Mouse (Mus musculus): ENCODE results near the gene Tmem59l. TPM values are rescaled to one million over a fixed set of nuclear protein-coding genes. Genes with fewer than 3 reads are reported as not detected.
"Not testable (repeated sequence)": the region's sequence is repeated elsewhere in the genome, so short reads cannot be mapped to it uniquely, and the experiment has no call there.

Gene Tmem59l
- polyA plus RNA-seq, 1 experiment from 2014 or later, result 4.2 TPM

DNA sequence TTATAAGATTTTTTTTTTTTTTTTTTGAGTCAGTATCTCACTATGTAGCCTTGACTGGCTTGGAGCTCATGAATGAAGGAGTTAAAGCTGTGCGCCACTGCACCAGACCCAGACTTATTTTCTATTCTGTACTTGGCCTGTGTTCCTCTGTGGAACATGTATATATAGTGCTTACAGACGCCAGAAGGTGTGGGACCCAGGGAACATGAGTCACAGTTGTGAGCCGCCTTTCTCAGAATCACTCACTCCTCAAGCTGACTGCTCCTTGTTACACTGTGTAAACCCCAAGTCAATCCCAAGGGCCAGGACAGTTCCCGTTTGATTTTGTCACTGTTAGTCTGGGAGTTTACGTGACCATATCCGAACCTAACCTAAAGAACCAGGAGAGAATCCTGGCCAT is 31.9 kb upstream of the Tmem59l start:
- H3K9ac ChIP-seq, result no peak overlapping the region
- H3K4me3 ChIP-seq (replicated peaks), result no peak overlapping the region
- ATAC-seq, result no peak
- 91% methylated on average over 6 of the region's 6 CpGs for WGBS
- H3K27ac ChIP-seq, result no peak overlapping the region
- H3K9me3 ChIP-seq, result no peaks in the 10 kb centered on the region
- no peak overlapping the region for H3K4me2 ChIP-seq (replicated peaks)
- peaks cover 8% of the 10 kb centered on the region; the same call in 1 of the 2 replicates for H3K4me1 ChIP-seq (replicated peaks)
- H3K27me3 ChIP-seq (replicated peaks), result no peaks in the 10 kb centered on the region
- H3K36me3 ChIP-seq, result peaks cover 6% of the 10 kb centered on the region; the same call in 1 of the 2 replicates

DNA sequence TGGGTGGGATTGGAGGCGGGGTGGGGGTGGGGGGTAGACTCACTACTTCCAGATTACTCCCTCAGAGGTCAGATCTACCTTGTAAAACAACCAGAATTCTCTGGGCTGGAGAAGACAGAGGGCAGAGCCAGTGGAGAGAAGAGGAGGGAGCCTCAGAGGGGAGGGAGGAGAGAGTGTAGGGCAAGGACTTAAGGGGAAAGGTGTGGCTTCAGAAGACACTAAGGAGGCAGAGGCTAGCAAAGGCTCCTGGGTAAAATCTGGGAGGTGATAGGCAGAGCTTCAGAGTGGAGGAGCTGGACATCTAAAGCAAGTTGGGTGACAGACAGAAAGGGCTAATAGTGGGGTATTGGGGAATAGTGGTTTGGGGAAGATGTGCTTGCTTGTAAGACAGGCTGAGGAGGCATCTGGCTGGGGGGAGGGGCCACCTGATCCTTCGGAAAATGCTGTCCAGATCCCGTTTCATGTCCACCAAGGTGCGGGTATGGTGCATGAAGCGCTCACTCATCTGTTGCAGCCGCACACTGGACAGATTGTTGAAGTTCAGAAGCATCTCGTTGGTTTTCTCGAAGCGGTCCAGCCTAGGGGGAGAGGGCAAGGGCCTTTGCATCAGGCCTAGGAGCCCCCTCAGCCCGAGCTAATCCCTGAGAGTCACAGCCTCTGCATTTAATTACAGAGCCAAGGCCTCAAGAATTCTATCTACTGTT is 30.9 kb upstream of the Tmem59l start:
- H3K36me3 ChIP-seq, result peaks cover 13% of the 10 kb centered on the region; the same call in 1 of the 2 replicates
- 76% methylated on average over 10 of the region's 10 CpGs for WGBS
- no peak overlapping the region for H3K4me2 ChIP-seq (replicated peaks)
- no peak overlapping the region for H3K4me3 ChIP-seq (replicated peaks)
- peaks cover 10% of the 10 kb centered on the region; the same call in 1 of the 2 replicates for H3K4me1 ChIP-seq (replicated peaks)
- no peak for ATAC-seq
- H3K27me3 ChIP-seq (replicated peaks), result no peaks in the 10 kb centered on the region
- no peak overlapping the region for H3K27ac ChIP-seq
- no peaks in the 10 kb centered on the region for H3K9me3 ChIP-seq
- no peak overlapping the region for H3K9ac ChIP-seq

DNA sequence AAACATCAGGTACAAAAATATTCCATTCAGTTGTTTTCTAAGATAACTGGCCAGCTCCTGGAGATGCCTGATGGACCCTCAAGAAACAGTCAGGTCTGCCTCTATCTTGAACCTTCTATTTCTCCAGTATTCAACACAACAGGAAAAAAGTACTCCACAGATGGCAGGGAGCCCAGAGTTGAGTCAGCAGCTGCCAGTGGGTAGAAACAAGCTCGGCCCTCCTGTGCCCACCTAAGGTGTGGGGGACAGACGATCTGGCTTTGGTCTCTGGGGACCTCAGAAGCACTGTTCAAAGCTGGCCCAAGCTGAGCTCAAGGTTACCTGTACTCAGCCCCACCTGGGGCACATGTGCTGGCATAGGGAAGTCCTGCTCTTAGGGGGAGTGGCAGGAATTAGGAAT is 26.3 kb upstream of the Tmem59l start:
- no peak overlapping the region for H3K27ac ChIP-seq
- 56% methylated on average over 2 of the region's 2 CpGs for WGBS
- H3K9me3 ChIP-seq, result no peaks in the 10 kb centered on the region
- H3K27me3 ChIP-seq (replicated peaks), result no peaks in the 10 kb centered on the region
- no peak overlapping the region for H3K4me2 ChIP-seq (replicated peaks)
- no peak overlapping the region for H3K9ac ChIP-seq
- peaks cover 21% of the 10 kb centered on the region for H3K4me1 ChIP-seq (replicated peaks)
- H3K4me3 ChIP-seq (replicated peaks), result no peak overlapping the region
- H3K36me3 ChIP-seq, result peaks cover 17% of the 10 kb centered on the region; the same call in 1 of the 2 replicates
- no peak for ATAC-seq

DNA sequence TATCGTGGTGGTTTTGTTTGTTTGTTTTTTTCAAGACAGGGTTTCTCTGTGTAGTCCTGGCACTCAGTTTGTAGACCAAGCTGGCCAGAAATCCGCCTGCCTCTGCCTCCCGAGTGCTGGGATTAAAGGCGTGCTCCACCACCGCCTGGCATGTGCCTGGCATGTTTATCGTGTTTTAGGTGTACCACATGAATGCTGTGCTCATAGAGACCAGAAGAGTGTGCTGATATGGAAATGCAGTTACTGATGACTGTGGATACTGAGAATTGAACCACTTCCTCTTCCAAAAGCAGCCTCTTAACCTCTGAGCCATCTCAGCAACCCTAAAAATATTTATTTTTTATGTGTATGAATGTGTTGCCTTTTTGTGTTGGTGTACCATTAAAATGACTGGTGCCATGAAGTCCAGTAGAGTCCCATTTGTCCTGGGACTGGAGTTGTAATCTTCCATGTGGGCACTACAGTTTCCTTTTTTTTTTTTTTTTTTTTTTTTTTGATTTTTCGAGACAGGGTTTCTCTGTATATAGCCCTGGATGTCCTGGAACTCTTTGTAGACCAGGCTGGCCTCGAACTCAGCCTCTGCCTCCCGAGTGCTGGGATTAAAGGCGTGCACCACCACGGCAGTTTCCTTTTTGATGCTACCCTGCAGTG is 25.2 kb upstream of the Tmem59l start:
- no peaks in the 10 kb centered on the region for H3K27me3 ChIP-seq (replicated peaks)
- H3K4me1 ChIP-seq (replicated peaks), result peaks cover 26% of the 10 kb centered on the region
- peaks cover 24% of the 10 kb centered on the region for H3K36me3 ChIP-seq
- no peaks in the 10 kb centered on the region for H3K9me3 ChIP-seq
- no peak overlapping the region for H3K4me2 ChIP-seq (replicated peaks)
- no peak overlapping the region for H3K9ac ChIP-seq
- no peak overlapping the region for H3K4me3 ChIP-seq (replicated peaks)
- ATAC-seq, result no peak
- WGBS, result 92% methylated on average over 11 of the region's 11 CpGs
- no peak overlapping the region for H3K27ac ChIP-seq

DNA sequence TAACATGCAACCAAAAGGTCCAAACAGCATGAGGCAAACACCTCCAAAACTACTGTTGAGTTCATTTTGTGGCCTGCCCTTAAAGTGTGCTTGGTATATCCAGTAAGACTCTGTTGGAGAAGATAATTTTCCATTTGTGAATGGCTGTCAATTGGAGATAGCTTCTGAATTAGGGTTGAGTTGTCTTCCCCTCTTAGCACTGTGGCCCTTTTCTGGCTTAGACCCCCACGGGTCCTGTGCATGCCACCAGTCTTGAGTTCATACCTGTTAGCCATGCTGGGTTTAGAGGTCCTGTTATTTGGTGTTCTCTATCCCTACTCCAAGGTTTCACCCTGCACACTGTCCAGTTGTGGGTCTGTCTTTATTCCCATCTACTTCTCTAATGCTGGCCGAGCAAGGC is 24.6 kb upstream of the Tmem59l start:
- Histone ChIP-seq H3K4me2 (replicated peaks) (no peak overlapping the region), H3K27me3 (replicated peaks) (no peaks in the 10 kb centered on the region), H3K27ac (no peak overlapping the region), H3K4me3 (replicated peaks) (no peak overlapping the region), H3K4me1 (replicated peaks) (peaks cover 26% of the 10 kb centered on the region), H3K36me3 (peaks cover 25% of the 10 kb centered on the region), H3K9ac (no peak overlapping the region), H3K9me3 (no peaks in the 10 kb centered on the region)
- no peak for ATAC-seq
- WGBS, result 98% methylated on average over 2 of the region's 2 CpGs

DNA sequence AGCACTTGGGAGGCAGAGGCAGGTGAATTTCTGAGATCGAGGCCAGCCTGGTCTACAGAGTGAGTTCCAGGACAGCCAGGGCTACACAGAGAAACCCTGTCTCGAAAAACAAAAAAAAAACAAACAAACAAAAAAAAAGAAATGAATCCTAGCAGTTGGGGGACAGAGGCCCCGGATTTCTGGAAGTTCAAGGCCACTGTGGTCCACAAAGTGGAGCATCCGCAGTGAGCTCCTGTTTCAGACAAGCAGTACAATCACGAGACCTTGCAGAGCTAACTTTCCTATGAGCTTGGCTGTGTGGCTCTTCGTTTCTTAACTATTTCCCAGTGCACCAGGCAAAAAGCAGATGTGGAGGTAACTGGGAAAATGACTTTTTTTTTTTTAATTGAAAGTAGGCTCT is 24.0 kb upstream of the Tmem59l start:
- Histone ChIP-seq H3K27ac (0 out of 2 replicates have a peak overlapping the region, but pooled peaks have one; percentile 10), H3K36me3 (peaks cover 22% of the 10 kb centered on the region), H3K4me2 (replicated peaks) (peak overlapping the region; percentile 79), H3K4me1 (replicated peaks) (peaks cover 26% of the 10 kb centered on the region), H3K4me3 (replicated peaks) (peak overlapping the region; percentile 97)
- not testable (repeated sequence) for H3K9me3 ChIP-seq; ATAC-seq; H3K27me3 ChIP-seq (replicated peaks); H3K9ac ChIP-seq
- 75% methylated on average over 6 of the region's 6 CpGs for WGBS

DNA sequence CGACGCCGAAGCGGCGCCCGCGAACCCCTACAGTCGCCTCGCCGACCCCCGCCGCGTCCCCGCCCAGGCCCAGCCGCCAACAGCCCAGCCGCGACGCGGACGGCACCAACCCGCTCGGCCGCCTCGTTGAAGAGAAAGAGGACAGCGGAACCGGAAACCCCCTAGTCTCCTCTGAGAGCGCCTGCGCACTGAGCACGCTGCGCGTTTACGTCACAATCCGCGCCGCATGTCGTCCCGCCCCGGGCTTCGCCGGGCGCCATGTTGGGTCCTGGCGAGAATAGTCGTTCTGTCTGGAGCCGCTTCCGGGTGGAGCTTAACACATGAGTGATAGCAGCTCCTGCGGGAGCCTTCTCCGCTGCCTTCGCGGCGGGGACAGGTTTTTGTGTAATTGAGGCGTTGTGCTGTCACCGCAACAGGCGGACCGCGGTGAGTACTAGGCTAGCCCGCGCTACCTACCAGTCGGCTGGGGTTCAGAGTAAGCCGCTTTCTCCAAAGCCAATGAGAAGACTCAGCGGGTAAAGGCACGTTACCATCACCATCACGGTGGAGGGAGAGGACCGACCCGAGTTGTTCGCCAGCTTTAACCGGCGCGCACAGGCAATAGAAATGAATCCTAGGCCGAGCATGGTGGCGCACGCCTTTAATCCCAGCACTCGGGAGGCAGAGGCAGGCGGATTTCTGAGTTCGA is 23.2 kb upstream of the Tmem59l start, which contains the start of gene Uba52:
Gene Uba52, minus strand, starts transcription at position 574 of the 688 bp plus-strand sequence.
- Histone ChIP-seq H3K4me3 (replicated peaks) (peak within 1 kb of the TSS; percentile 97), H3K9ac (peak within 1 kb of the TSS; percentile 99), H3K27ac (peak within 1 kb of the TSS; percentile 98), H3K4me1 (replicated peaks) (peaks cover 34% of the 10 kb centered on the region), H3K9me3 (no peaks in the 10 kb centered on the region), H3K27me3 (replicated peaks) (no peaks in the 10 kb centered on the region), H3K4me2 (replicated peaks) (peak within 1 kb of the TSS; percentile 79), H3K36me3 (peaks cover 22% of the 10 kb centered on the region)
- under 1% methylated on average over 74 of the region's 74 CpGs for WGBS
- ATAC-seq, result peak; percentile 86

DNA sequence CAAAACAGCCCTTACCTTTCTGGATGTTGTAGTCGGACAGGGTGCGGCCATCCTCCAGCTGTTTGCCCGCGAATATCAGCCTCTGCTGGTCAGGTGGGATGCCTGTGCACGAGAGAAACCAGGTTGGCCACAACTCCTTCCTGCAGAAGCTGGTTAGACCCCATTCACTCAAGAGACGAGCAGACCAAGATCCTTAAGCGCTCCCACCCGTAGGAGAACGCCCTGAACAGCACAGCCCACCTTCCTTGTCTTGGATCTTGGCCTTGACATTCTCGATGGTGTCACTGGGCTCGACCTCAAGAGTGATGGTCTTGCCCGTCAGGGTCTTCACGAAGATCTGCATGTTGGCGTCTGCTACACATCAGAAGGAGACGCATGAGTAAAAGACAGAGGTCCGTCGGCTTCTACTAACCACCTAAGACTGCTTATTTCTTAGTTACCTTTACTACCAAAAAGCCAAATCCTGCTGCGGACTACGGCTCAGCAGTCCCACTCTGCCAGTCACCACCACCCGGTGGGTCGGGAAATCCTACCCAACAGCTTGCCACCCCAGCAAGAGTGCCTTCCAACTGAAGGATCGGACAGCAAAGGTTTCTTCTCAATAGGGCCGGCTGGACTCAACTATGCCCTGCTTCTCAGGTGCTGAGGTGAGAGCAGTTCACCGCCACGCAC is 22.3 kb upstream of the Tmem59l start:
- Histone ChIP-seq H3K4me3 (replicated peaks) (peak overlapping the region; percentile 97), H3K36me3 (peaks cover 22% of the 10 kb centered on the region), H3K4me2 (replicated peaks) (peak overlapping the region; percentile 79), H3K9ac (peak overlapping the region; percentile 99), H3K27me3 (replicated peaks) (no peaks in the 10 kb centered on the region), H3K27ac (peak overlapping the region; percentile 98), H3K4me1 (replicated peaks) (peaks cover 43% of the 10 kb centered on the region), H3K9me3 (no peaks in the 10 kb centered on the region)
- 8% methylated on average over 25 of the region's 25 CpGs for WGBS
- ATAC-seq, result no peak

DNA sequence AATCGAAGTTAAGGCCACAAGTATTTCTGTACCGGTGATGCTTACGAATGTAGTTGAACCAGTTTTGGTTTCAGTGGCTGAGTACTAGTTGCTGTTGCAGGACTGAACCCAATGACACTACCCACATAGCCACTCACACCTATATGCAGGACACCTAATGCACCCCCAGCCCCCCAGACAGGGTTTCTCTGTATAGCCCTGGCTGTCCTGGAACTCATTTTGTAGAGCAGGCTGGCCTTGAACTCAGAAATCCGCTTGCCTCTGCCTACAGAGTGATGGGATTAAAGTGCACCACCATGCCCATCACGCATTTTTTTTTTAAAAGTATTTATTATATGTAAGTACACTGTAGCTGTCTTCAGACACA is 19.9 kb upstream of the Tmem59l start:
- peaks cover 17% of the 10 kb centered on the region for H3K27me3 ChIP-seq (replicated peaks)

DNA sequence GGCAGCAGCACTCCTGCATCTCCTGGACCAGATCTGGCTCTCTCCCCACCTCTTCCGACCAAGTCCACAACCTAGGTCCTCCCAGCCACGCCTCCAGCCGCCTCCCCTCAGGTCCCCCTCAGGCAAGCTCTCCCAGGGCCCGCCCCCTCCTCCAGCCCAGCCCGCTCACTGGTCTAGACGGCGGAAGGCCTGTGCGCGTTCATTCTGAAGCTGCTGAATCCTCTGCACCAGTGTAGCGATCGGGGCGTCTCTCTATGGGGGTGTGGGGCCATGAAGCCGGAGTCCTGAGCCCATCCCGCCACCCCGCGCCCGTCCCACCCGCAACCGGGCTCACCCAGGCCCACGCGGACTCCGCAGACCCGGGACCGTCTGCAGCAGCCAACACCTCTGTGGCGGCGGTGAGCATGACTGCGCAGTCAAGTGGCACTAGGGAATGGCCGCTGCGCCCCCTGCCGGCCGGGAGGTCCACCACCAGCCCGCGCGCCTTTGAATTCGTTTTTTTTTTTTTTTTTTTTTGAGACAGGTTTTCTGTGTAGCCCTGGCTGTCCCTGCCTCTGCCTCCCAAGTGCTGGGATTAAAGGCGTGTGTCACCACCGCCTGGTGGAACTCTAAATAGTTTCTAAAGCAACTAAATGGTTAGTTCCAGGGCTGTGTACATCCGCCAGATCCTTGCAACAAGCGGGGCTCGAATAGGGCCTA is 19.3 kb upstream of the Tmem59l start, which contains the start of gene Rex1bd:
Gene Rex1bd, minus strand, starts transcription at position 425 of the 699 bp plus-strand sequence.
- peak; percentile 88 for ATAC-seq
- H3K4me2 ChIP-seq (replicated peaks), result peak within 1 kb of the TSS; percentile 92
- H3K27ac ChIP-seq, result peak within 1 kb of the TSS; percentile 96
- peaks cover 13% of the 10 kb centered on the region for H3K36me3 ChIP-seq
- WGBS, result 2% methylated on average over 40 of the region's 40 CpGs
- H3K4me3 ChIP-seq (replicated peaks), result peak within 1 kb of the TSS; percentile 73
- peaks cover 23% of the 10 kb centered on the region for H3K27me3 ChIP-seq (replicated peaks)
- H3K9ac ChIP-seq, result peak within 1 kb of the TSS; percentile 93
- H3K4me1 ChIP-seq (replicated peaks), result peaks cover 54% of the 10 kb centered on the region
- H3K9me3 ChIP-seq, result no peaks in the 10 kb centered on the region

More for the DNA sequence above, 19.9 kb upstream of the Tmem59l start:
- Histone ChIP-seq H3K9me3 (no peaks in the 10 kb centered on the region), H3K36me3 (peaks cover 13% of the 10 kb centered on the region), H3K4me1 (replicated peaks) (peaks cover 55% of the 10 kb centered on the region), H3K4me2 (replicated peaks) (no peak overlapping the region; the same call in 1 of the 2 replicates), H3K9ac (no peak overlapping the region), H3K27ac (peak overlapping the region; percentile 20; the same call in 1 of the 2 replicates), H3K4me3 (replicated peaks) (no peak overlapping the region)
- WGBS, result 53% methylated on average over 5 of the region's 5 CpGs
- no peak for ATAC-seq

DNA sequence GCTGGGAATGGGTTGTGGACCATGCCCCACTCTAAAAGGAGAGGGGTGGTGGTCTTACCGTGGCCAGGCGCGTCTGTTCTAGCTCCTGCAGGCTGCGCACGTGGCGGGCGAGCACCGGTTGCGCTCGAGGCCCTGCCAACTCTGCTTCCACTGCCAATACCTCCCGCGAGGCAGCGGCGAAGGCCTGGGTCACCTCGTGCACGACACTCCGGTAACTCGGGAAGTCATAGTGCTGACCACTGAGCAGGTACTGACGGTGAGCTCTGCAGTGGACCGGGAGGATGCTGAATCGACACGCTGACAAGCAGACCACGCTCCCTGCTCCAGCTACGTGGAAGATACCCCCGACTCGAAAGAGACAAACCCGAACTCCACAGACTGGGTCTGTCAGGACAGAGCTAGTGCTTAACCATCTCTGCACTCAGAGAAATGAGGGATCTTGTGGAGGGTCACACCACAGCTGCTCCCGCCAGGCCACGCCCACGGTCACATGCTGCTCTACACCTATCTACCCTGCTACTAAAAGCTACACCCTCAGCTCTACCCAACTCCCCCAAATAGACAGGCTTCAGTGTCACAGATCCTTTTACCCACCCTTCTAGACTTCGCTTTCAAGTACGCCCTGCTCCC is 18.7 kb upstream of the Tmem59l start:
- peak overlapping the region; percentile 73 for H3K4me3 ChIP-seq (replicated peaks)
- WGBS, result 34% methylated on average over 32 of the region's 32 CpGs
- no peaks in the 10 kb centered on the region for H3K9me3 ChIP-seq
- no peak for ATAC-seq
- peaks cover 58% of the 10 kb centered on the region for H3K4me1 ChIP-seq (replicated peaks)
- H3K36me3 ChIP-seq, result peaks cover 13% of the 10 kb centered on the region
- H3K9ac ChIP-seq, result peak overlapping the region; percentile 93
- peak overlapping the region; percentile 92 for H3K4me2 ChIP-seq (replicated peaks)
- H3K27ac ChIP-seq, result peak overlapping the region; percentile 96
- peaks cover 29% of the 10 kb centered on the region for H3K27me3 ChIP-seq (replicated peaks)

Data from intestine, embryonic 15.5 days (tissue).